Comparison of ENCODE assay signal across 25 mouse cellular contexts in the genomic region with DNA sequence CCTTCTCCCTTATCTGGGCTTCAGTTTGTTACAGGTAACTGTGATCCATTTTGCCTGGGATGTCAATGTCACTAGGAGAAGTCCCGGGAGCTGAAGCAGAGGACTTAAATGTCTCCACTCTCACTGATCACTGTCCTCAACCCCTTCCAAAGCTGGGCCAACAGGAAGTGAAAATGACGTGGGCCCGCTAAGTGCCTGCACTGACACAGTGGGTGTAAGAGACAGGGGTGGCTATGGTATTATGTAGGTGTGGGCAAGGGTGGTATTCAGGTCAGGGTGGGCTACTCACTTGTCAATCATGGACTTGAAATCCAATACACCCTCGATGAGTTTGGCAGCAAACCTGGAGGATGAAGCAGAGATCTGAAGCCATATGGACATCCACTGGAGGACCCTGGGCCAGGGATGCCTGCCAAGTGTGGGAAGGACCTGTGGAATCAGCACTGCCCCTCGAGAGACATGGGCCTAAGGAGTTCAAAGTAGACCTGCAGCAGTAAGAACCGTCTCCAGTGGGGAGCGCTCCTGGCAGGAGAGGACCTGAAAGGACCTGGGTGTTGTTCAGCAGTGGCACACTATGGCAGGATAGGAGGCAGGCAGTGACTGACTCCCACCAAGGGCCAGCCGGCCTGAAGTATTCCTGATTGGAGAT. TPM values are rescaled to one million over a fixed set of nuclear protein-coding genes. Genes with fewer than 3 reads are reported as not detected.
DNase-seq lines count a peak whose midpoint lies in the region; ATAC-seq and TF ChIP-seq lines count a peak whose summit lies in the region.
"Had no signal": no experiment of that assay in that cellular context is flagged by ENCODE, and none has a peak within 500 bp of the region (broad histone marks: within the 10 kb centered on the region; RNA-seq: fewer than 3 reads in every experiment).

No protein-coding gene starts in this region.

- WGBS in heart, embryonic 16.5 days: 82% methylated on average over 8 of the region's 8 CpGs
- WGBS in intestine, postnatal 0 days: 73% methylated on average over 8 of the region's 8 CpGs

- intact Hi-C loops in heart, postnatal 25 days (cut with DNase I): no loop called here

- peaks cover 21% of the 10 kb centered on the region for H3K4me1 ChIP-seq in heart, embryonic 16.5 days (ENCODE audit: control insufficient read depth, insufficient read depth, low read length)
- H3K4me1 ChIP-seq in intestine, postnatal 0 days (replicated peaks; ENCODE audit: control insufficient read depth, insufficient read depth, low read length): no peaks in the 10 kb centered on the region; the same call in 1 of the 2 replicates
- H3K4me1 ChIP-seq: limb, embryonic 13.5 days; lung, embryonic 15.5 days had no signal

- H3K4me2 ChIP-seq in heart, embryonic 16.5 days (ENCODE audit: low read depth, low read length): no peak overlapping the region
- H3K4me2 ChIP-seq in intestine, postnatal 0 days (replicated peaks; ENCODE audit: low read depth): no peak overlapping the region
- H3K4me2 ChIP-seq: embryonic facial prominence, embryonic 13.5 days; forebrain, embryonic 12.5 days; hindbrain, embryonic 15.5 days; kidney, embryonic 15.5 days; limb, embryonic 13.5 days; lung, embryonic 15.5 days; midbrain, embryonic 11.5 days; neural tube, embryonic 15.5 days had no signal

- no peak for ATAC-seq in heart, embryonic 16.5 days (replicated peaks; ENCODE audit: extremely low read depth, insufficient read depth, low FRiP score)
- peak; percentile 22 for ATAC-seq in intestine, postnatal 0 days
- ATAC-seq: CD4-positive, CD25-positive, alpha-beta regulatory T cell, adult 4 months had no signal

- DNase-seq in cerebellum, adult 9-10 months: peak; percentile 40
- DNase-seq in cerebellum, postnatal 4 days (ENCODE audit: low spot score in 2 of 2): no peak
- no peak for DNase-seq in heart, postnatal 25 days (ENCODE audit: low spot score)
- peak; percentile 31 for DNase-seq in A20 (ENCODE audit: low read depth, low spot score)
- DNase-seq in natural killer cell, adult 2 months (ENCODE audit: low spot score in 2 of 2): no peak
- no peak for DNase-seq in layer of hippocampus, adult 18-20 months (ENCODE audit: low spot score in 2 of 2)
- DNase-seq: cerebellum, postnatal 14 days; embryo, embryonic 11 days; lung, postnatal 36 days; right cerebral cortex, adult 18-20 months; right cerebral cortex, postnatal 4 days had no signal

- no peaks in the 10 kb centered on the region for H3K27me3 ChIP-seq in heart, embryonic 16.5 days (ENCODE audit: control insufficient read depth, insufficient read depth, low read length)
- H3K27me3 ChIP-seq in intestine, postnatal 0 days (replicated peaks; ENCODE audit: control insufficient read depth, insufficient read depth, low read length): no peaks in the 10 kb centered on the region
- H3K27me3 ChIP-seq: embryonic facial prominence, embryonic 13.5 days; forebrain, embryonic 12.5 days; hindbrain, embryonic 15.5 days; kidney, embryonic 15.5 days; limb, embryonic 13.5 days; lung, embryonic 15.5 days; neural tube, embryonic 15.5 days had no signal

- peaks cover 38% of the 10 kb centered on the region for H3K36me3 ChIP-seq in heart, embryonic 16.5 days (ENCODE audit: control insufficient read depth, insufficient read depth)
- peaks cover 68% of the 10 kb centered on the region for H3K36me3 ChIP-seq in intestine, postnatal 0 days (ENCODE audit: control insufficient read depth, insufficient read depth)

- H3K9ac ChIP-seq in heart, embryonic 16.5 days (ENCODE audit: low read length): no peak overlapping the region
- no peak overlapping the region for H3K9ac ChIP-seq in intestine, postnatal 0 days (ENCODE audit: low read depth, low read length)
- H3K9ac ChIP-seq: embryonic facial prominence, embryonic 13.5 days; forebrain, embryonic 12.5 days; hindbrain, embryonic 15.5 days; kidney, embryonic 15.5 days; limb, embryonic 13.5 days; liver, embryonic 14.5 days; lung, embryonic 15.5 days; neural tube, embryonic 15.5 days had no signal

- H3K4me3 ChIP-seq in heart, embryonic 16.5 days (ENCODE audit: low read length): no peak overlapping the region
- H3K4me3 ChIP-seq in intestine, postnatal 0 days (ENCODE audit: low read depth, low read length): no peak overlapping the region
- H3K4me3 ChIP-seq: embryonic facial prominence, embryonic 13.5 days; erythroblast, embryonic 14.5 days; forebrain, embryonic 12.5 days; hindbrain, embryonic 15.5 days; kidney, embryonic 15.5 days; limb, embryonic 13.5 days; lung, embryonic 15.5 days; neural tube, embryonic 15.5 days had no signal

- H3K9me3 ChIP-seq in heart, embryonic 16.5 days (replicated peaks; ENCODE audit: control insufficient read depth, low read length): no peaks in the 10 kb centered on the region
- no peaks in the 10 kb centered on the region for H3K9me3 ChIP-seq in intestine, postnatal 0 days (ENCODE audit: control insufficient read depth)
- H3K9me3 ChIP-seq: embryonic facial prominence, embryonic 13.5 days; forebrain, embryonic 12.5 days; hindbrain, embryonic 15.5 days; kidney, embryonic 15.5 days; limb, embryonic 13.5 days; lung, embryonic 15.5 days; neural tube, embryonic 15.5 days had no signal

- TF ChIP-seq CTCF in intestine, postnatal 0 days (IDR thresholded peaks at IDR 0.05; ENCODE audit: low read depth): no peak

- H3K27ac ChIP-seq in heart, embryonic 16.5 days (ENCODE audit: low read length): peak overlapping the region; percentile 53
- peak overlapping the region; percentile 66 for H3K27ac ChIP-seq in intestine, postnatal 0 days (ENCODE audit: low read depth, low read length)
- H3K27ac ChIP-seq: embryonic facial prominence, embryonic 13.5 days; forebrain, embryonic 12.5 days; hindbrain, embryonic 15.5 days; kidney, embryonic 15.5 days; limb, embryonic 13.5 days; liver, embryonic 14.5 days; lung, embryonic 15.5 days; neural tube, embryonic 15.5 days; stomach, postnatal 0 days had no signal

RNA-seq across cellular contexts. Expression of a gene that starts 7.0 kb away (rescaled TPM):
- polyA plus RNA-seq in heart, embryonic 16.5 days (2015; fragmentation: Nextera tagmentation; extraction: Ambion mirVana): 164 and 169 TPM in 2 replicates
- 100 to 1,000 TPM; 433 to 486 TPM for total RNA-seq in heart, postnatal 25 days (2021)
- polyA plus RNA-seq in intestine, postnatal 0 days (2015; fragmentation: Nextera tagmentation; extraction: Ambion mirVana): 46.1 and 46.4 TPM in 2 replicates
- total RNA-seq in layer of hippocampus, adult 18-20 months (2021): 10 to 100 TPM; 45.9 to 55.6 TPM

RNA-seq across cellular contexts. Expression of a gene that starts 7.3 kb away (rescaled TPM):
- polyA plus RNA-seq in heart, embryonic 16.5 days (2015; fragmentation: Nextera tagmentation; extraction: Ambion mirVana): 125 and 126 TPM in 2 replicates
- 10 to 100 TPM; 91.2 to 92.3 TPM for total RNA-seq in heart, postnatal 25 days (2021)
- 70.9 and 71.4 TPM in 2 replicates for polyA plus RNA-seq in intestine, postnatal 0 days (2015; fragmentation: Nextera tagmentation; extraction: Ambion mirVana)
- 100 to 1,000 TPM; 170 to 176 TPM for total RNA-seq in layer of hippocampus, adult 18-20 months (2021)

RNA-seq across cellular contexts. Expression of a gene that starts 16.5 kb away (rescaled TPM):
- 26.0 and 29.3 TPM in 2 replicates for polyA plus RNA-seq in heart, embryonic 16.5 days (2015; fragmentation: Nextera tagmentation; extraction: Ambion mirVana)
- total RNA-seq in heart, postnatal 25 days (2021): 10 to 100 TPM in 1 of 2 experiments, 1 to 10 TPM in 1; 8.3 to 10.4 TPM
- 39.5 and 41.5 TPM in 2 replicates for polyA plus RNA-seq in intestine, postnatal 0 days (2015; fragmentation: Nextera tagmentation; extraction: Ambion mirVana)
- total RNA-seq in layer of hippocampus, adult 18-20 months (2021): 10 to 100 TPM; 21.9 to 26.3 TPM

RNA-seq across cellular contexts. Expression of a gene that starts 44.5 kb away (rescaled TPM):
- polyA plus RNA-seq in heart, embryonic 16.5 days (2015; fragmentation: Nextera tagmentation; extraction: Ambion mirVana): 38.7 and 43.5 TPM in 2 replicates
- 10 to 100 TPM; 68.5 to 74.0 TPM for total RNA-seq in heart, postnatal 25 days (2021)
- polyA plus RNA-seq in intestine, postnatal 0 days (2015; fragmentation: Nextera tagmentation; extraction: Ambion mirVana): 12.6 TPM in 2 replicates
- 100 to 1,000 TPM; 105 to 111 TPM for total RNA-seq in layer of hippocampus, adult 18-20 months (2021)

RNA-seq across cellular contexts. Expression of a gene that starts 49.4 kb away (rescaled TPM):
- polyA plus RNA-seq in heart, embryonic 16.5 days (2015; fragmentation: Nextera tagmentation; extraction: Ambion mirVana): 135 and 136 TPM in 2 replicates
- 10 to 100 TPM; 39.7 to 40.3 TPM for total RNA-seq in heart, postnatal 25 days (2021)
- polyA plus RNA-seq in intestine, postnatal 0 days (2015; fragmentation: Nextera tagmentation; extraction: Ambion mirVana): 38.1 TPM in 2 replicates
- 100 to 1,000 TPM; 274 to 286 TPM for total RNA-seq in layer of hippocampus, adult 18-20 months (2021)

Comparison
In these comparisons a context has a peak if more than half of its experiments do, and no peak if none do; other contexts are left out.
1. DNase-seq: peak in cerebellum, adult 9-10 months (single experiment) and A20 (single experiment); none in cerebellum, postnatal 4 days (0 of 2), heart, postnatal 25 days (single experiment), natural killer cell, adult 2 months (0 of 2) and layer of hippocampus, adult 18-20 months (0 of 2).
2. RNA of a gene that starts 7.0 kb away (total RNA-seq): 433 to 486 TPM in heart, postnatal 25 days; 45.9 to 55.6 TPM in layer of hippocampus, adult 18-20 months; every median in the first group is over 4 times any median in the second.